Mouse (Mus musculus): Measurements from ENCODE around the gene C330007P06Rik. TPM values are rescaled to one million over a fixed set of nuclear protein-coding genes. Genes with fewer than 3 reads are reported as not detected.
A peak's percentile ranks its signal among the peaks of the same experiment; 100 is the strongest.

C330007P06Rik gene
- 12.2 and 13.4 TPM in 2 replicates for polyA plus RNA-seq (2015; fragmentation: Nextera tagmentation; extraction: Ambion mirVana)

DNA sequence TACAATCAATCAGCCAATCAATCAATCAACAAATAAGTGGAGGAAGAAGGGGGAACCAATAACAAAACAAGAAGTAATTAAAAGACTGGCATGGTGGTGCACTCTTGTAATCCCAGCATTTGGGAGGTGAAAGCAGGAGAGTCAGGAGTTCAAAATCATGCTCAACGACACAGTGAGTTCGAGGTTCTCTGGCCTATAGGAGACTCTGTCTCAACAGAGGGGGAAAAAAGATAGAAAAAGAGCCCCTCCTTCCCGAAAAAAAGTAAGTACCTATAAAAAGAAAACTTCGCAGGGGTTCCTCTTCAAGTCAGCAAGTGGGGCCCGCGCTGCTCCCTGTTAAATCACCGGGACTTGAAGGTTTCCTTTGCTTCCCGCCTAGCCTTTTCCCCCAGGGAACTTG lies at the start of gene C330007P06Rik, which contains the start of gene Ube2a:
TSS of gene C330007P06Rik (minus strand) at position 347 of the 400 bp plus-strand sequence.
TSS of gene Ube2a (plus strand) at position 136 of the 400 bp plus-strand sequence.
- H3K27ac ChIP-seq (ENCODE audit: low read length) = peak within 1 kb of the TSS; percentile 59; the same call in 1 of the 2 replicates
- WGBS (ENCODE audit: insufficient replicate concordance) = 18% methylated on average over 8 of the region's 8 CpGs
- H3K27me3 ChIP-seq (ENCODE audit: control insufficient read depth, insufficient read depth, low read depth, low read length) = no peaks in the 10 kb centered on the region
- no peak; the same call in 1 of the 2 replicates for ATAC-seq (ENCODE audit: low read depth)
- peaks cover 6% of the 10 kb centered on the region; the same call in 1 of the 2 replicates for H3K4me1 ChIP-seq (ENCODE audit: control insufficient read depth, low read depth, low read length)
- peak within 1 kb of the TSS; percentile 87 for H3K4me3 ChIP-seq (ENCODE audit: low read depth, low read length)
- H3K9ac ChIP-seq (ENCODE audit: low read depth, low read length) = peak within 1 kb of the TSS; percentile 88
- no peaks in the 10 kb centered on the region; the same call in 1 of the 2 replicates for H3K36me3 ChIP-seq (ENCODE audit: control insufficient read depth, insufficient read depth)
- H3K4me2 ChIP-seq (ENCODE audit: low read depth, low read length) = peak within 1 kb of the TSS; percentile 68
- H3K9me3 ChIP-seq (replicated peaks; ENCODE audit: control insufficient read depth, low read length) = no peaks in the 10 kb centered on the region

DNA sequence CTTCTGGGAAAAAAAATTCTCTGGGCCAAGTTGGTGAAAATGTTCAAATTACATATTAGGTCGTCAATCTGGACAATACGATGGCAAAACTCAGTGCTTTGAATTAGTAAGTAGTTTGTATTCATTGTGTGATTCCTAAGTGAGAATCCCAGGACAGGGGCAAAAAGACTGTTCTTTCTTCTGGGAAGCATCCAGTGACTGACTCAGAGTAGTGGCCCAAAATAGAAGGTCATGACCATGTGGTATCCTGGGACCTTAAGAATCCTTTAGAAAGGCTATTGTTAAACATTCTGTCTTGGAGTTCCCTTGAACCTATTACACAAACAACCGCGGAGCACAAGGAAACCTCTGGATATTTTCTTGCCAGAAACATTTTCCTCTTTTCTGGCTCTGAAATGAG lies 47.4 kb upstream of the C330007P06Rik start:
- Histone ChIP-seq H3K9me3 (replicated peaks; ENCODE audit: control insufficient read depth, low read length) (no peaks in the 10 kb centered on the region), H3K27ac (ENCODE audit: low read length) (no peak overlapping the region), H3K4me1 (ENCODE audit: control insufficient read depth, low read depth, low read length) (no peaks in the 10 kb centered on the region), H3K4me3 (ENCODE audit: low read depth, low read length) (no peak overlapping the region), H3K36me3 (ENCODE audit: control insufficient read depth, insufficient read depth) (no peaks in the 10 kb centered on the region), H3K9ac (ENCODE audit: low read depth, low read length) (no peak overlapping the region), H3K27me3 (ENCODE audit: control insufficient read depth, insufficient read depth, low read depth, low read length) (no peaks in the 10 kb centered on the region), H3K4me2 (ENCODE audit: low read depth, low read length) (no peak overlapping the region)
- ATAC-seq (ENCODE audit: low read depth) = no peak
- WGBS (ENCODE audit: insufficient replicate concordance) = 62% methylated on average over 4 of the region's 4 CpGs

DNA sequence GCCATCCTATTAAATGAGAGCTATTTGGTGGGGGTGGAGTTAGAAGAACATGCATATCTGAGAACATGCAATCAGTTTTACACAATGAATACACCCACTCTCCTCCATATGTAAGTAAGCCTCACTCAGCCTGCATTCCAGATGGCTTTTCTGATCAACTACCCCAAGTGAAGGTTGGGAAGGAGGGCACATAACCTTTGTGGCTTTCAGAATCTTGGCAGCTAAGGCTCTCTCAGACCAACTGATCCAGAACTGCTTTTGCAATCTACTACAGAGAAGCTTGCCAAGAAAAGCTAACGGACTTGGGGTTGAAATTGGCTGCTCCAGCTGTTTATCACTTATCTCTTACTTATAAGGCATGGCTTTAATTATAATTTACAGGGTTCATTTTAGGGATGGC lies 43.8 kb upstream of the C330007P06Rik start:
- no peaks in the 10 kb centered on the region for H3K27me3 ChIP-seq (ENCODE audit: control insufficient read depth, insufficient read depth, low read depth, low read length)
- ATAC-seq (ENCODE audit: low read depth) = no peak
- H3K9me3 ChIP-seq (replicated peaks; ENCODE audit: control insufficient read depth, low read length) = no peaks in the 10 kb centered on the region
- no peak overlapping the region for H3K27ac ChIP-seq (ENCODE audit: low read length)
- no peaks in the 10 kb centered on the region for H3K4me1 ChIP-seq (ENCODE audit: control insufficient read depth, low read depth, low read length)
- 51% methylated on average over 1 of the region's 1 CpGs for WGBS (ENCODE audit: insufficient replicate concordance)
- H3K36me3 ChIP-seq (ENCODE audit: control insufficient read depth, insufficient read depth) = no peaks in the 10 kb centered on the region
- H3K9ac ChIP-seq (ENCODE audit: low read depth, low read length) = no peak overlapping the region
- H3K4me2 ChIP-seq (ENCODE audit: low read depth, low read length) = no peak overlapping the region
- no peak overlapping the region for H3K4me3 ChIP-seq (ENCODE audit: low read depth, low read length)

DNA sequence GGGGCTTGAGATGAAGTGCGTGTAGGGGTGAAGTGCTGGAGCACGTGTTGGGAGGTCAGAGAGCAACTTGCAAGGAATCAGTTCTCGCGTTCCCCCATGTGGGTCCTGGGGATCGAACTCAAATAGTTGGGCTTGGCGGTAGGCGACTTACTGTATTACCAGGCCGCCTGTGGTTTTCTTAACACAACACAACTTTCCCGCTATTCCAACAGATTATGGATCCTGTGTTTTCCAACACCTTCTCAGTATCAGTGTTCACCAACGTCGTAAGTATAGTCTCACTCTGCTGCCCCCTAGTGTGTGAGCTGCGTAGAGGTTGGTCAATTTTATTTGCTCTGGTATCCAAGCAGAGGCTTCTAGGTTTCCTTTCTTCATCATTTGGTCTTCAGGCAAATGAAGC lies 37.4 kb upstream of the C330007P06Rik start:
- Histone ChIP-seq H3K27ac (ENCODE audit: low read length) (no peak overlapping the region), H3K4me1 (ENCODE audit: control insufficient read depth, low read depth, low read length) (no peaks in the 10 kb centered on the region), H3K4me2 (ENCODE audit: low read depth, low read length) (no peak overlapping the region), H3K9me3 (replicated peaks; ENCODE audit: control insufficient read depth, low read length) (no peaks in the 10 kb centered on the region), H3K27me3 (ENCODE audit: control insufficient read depth, insufficient read depth, low read depth, low read length) (no peaks in the 10 kb centered on the region), H3K9ac (ENCODE audit: low read depth, low read length) (no peak overlapping the region), H3K4me3 (ENCODE audit: low read depth, low read length) (no peak overlapping the region), H3K36me3 (ENCODE audit: control insufficient read depth, insufficient read depth) (no peaks in the 10 kb centered on the region)
- no peak for ATAC-seq (ENCODE audit: low read depth)
- WGBS (ENCODE audit: insufficient replicate concordance) = 49% methylated on average over 12 of the region's 12 CpGs

DNA sequence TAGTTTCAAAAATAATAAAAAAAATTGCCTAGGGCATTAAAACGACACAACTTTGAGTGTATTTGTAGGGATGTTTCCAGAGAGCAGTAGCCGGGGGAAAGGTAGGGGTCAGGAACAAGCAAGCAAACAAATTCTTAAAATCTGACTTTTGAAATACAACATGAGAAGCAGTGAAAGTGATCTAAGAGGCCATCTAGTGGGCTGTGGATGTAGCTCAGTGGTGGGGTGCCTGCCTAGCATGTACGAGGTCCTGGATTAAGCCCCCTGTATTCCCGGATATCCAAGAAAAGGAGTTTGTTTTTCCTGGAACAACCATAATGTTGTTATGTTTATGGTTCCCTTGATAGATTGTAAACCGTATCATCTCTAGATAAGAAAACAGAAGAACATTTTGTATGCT lies 32.6 kb upstream of the C330007P06Rik start:
- 26% methylated on average over 5 of the region's 5 CpGs for WGBS (ENCODE audit: insufficient replicate concordance)

DNA sequence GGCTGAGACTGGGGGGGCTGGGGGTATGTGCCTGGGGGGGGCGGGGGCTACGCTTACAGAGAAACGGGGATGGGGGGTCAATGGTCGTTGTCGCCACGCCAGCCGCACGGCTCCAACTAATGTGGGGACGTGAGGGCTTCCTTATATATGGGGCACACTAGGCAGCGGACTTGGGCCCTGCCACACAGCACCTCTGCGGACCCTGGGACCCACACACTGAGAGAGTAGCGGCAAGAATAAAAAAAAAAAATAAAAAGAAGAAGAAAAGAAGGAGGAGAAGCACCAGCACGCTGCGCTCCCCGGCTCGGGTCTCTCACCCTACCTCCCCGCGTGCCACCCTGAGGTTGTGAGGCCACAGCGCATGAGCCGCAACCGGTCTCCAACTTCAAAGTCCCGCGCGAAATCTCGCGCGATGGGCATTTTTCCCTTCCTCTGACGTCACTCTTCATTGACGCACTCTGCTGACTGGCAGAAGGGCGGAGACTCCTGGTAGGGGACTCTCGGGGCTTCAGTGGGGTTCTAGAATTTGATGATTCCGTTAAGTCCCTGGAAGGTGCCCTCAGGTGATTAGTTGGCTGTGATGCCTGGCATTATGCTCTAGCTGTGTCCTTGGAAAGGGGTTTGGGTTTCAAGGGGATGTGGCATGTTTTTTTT lies 29.3 kb upstream of the C330007P06Rik start:
- Histone ChIP-seq H3K27ac (ENCODE audit: low read length) (peak overlapping the region; percentile 48), H3K4me2 (ENCODE audit: low read depth, low read length) (peak overlapping the region; percentile 75), H3K27me3 (ENCODE audit: control insufficient read depth, insufficient read depth, low read depth, low read length) (no peaks in the 10 kb centered on the region), H3K9ac (ENCODE audit: low read depth, low read length) (peak overlapping the region; percentile 72), H3K36me3 (ENCODE audit: control insufficient read depth, insufficient read depth) (no peaks in the 10 kb centered on the region), H3K4me1 (ENCODE audit: control insufficient read depth, low read depth, low read length) (peaks cover 6% of the 10 kb centered on the region; the same call in 1 of the 2 replicates), H3K4me3 (ENCODE audit: low read depth, low read length) (peak overlapping the region; percentile 72), H3K9me3 (replicated peaks; ENCODE audit: control insufficient read depth, low read length) (no peaks in the 10 kb centered on the region)
- peak; percentile 95 for ATAC-seq (ENCODE audit: low read depth)
- WGBS (ENCODE audit: insufficient replicate concordance) = 12% methylated on average over 32 of the region's 32 CpGs

More for the DNA sequence above, 32.6 kb upstream of the C330007P06Rik start:
- Histone ChIP-seq H3K27ac (ENCODE audit: low read length) (no peak overlapping the region), H3K9ac (ENCODE audit: low read depth, low read length) (no peak overlapping the region), H3K4me3 (ENCODE audit: low read depth, low read length) (no peak overlapping the region), H3K9me3 (replicated peaks; ENCODE audit: control insufficient read depth, low read length) (no peaks in the 10 kb centered on the region), H3K4me1 (ENCODE audit: control insufficient read depth, low read depth, low read length) (peaks cover 6% of the 10 kb centered on the region; the same call in 1 of the 2 replicates), H3K27me3 (ENCODE audit: control insufficient read depth, insufficient read depth, low read depth, low read length) (no peaks in the 10 kb centered on the region), H3K36me3 (ENCODE audit: control insufficient read depth, insufficient read depth) (no peaks in the 10 kb centered on the region), H3K4me2 (ENCODE audit: low read depth, low read length) (no peak overlapping the region)
- ATAC-seq (ENCODE audit: low read depth) = no peak

DNA sequence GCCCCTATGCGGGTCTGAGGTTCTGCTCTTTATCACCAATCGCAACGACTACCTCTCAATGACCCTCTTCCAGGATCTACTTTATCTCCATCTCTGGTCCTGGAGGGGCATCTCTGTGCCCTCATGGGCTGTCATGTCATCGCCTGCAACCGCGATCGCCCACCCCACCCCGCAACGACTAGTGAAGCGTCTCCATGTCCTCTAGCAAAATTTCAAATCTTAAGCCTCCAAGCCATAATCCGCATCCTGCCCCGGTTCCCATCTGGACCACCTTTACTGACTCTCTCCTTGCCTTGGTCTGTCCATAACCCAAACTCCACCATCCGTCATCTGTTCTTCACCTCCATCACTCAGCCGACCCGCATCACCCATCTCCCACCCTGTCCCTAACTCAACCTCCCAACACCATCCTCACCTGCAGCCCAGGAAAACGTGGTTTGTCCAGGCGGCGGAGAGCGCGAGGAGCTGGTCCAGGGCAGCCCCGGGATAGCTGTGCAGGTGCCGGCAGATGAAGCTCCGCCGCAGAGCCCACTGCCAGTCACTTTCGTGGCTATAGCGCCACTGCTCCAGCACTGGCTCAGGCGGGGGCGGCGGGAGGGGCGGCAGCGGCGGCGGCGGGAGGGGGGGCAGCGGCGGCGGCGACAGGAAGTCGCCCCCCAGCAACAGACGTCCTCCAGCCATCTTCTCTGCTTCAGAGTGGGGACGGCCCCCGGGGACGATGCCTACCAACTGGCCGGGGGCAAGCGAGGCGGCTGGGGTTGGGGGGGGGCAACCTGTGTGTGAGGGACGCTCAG lies 28.6 kb upstream of the C330007P06Rik start, which contains the start of gene Nkrf:
TSS of gene Nkrf (minus strand) at position 579 of the 794 bp plus-strand sequence.
- ATAC-seq (ENCODE audit: low read depth) = peak; percentile 51
- Histone ChIP-seq H3K27me3 (ENCODE audit: control insufficient read depth, insufficient read depth, low read depth, low read length) (no peaks in the 10 kb centered on the region), H3K36me3 (ENCODE audit: control insufficient read depth, insufficient read depth) (no peaks in the 10 kb centered on the region), H3K27ac (ENCODE audit: low read length) (peak within 1 kb of the TSS; percentile 48), H3K9me3 (replicated peaks; ENCODE audit: control insufficient read depth, low read length) (no peaks in the 10 kb centered on the region), H3K4me2 (ENCODE audit: low read depth, low read length) (peak within 1 kb of the TSS; percentile 75), H3K9ac (ENCODE audit: low read depth, low read length) (peak within 1 kb of the TSS; percentile 72), H3K4me1 (ENCODE audit: control insufficient read depth, low read depth, low read length) (peaks cover 6% of the 10 kb centered on the region; the same call in 1 of the 2 replicates), H3K4me3 (ENCODE audit: low read depth, low read length) (peak within 1 kb of the TSS; percentile 72)
- WGBS (ENCODE audit: insufficient replicate concordance) = 12% methylated on average over 47 of the region's 47 CpGs

DNA sequence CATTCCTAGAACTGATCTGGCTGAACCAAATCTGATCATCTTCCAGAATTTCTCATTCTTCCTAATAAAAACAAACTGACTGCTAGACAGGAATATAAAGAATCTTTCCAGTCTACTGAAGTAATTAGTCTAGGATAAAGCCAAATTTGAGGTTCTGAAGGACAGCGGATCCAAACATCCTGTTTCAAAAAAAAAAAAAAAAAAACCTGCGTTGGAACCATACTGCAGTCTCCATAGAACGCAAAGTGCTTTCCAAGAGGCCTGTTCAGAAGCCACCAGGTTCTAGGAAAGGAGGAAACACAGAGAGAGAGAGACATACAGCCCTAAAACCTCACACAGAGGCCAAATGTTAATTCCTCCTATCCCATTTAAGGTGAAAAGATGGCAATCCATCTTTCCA lies 27.7 kb upstream of the C330007P06Rik start:
- no peaks in the 10 kb centered on the region for H3K27me3 ChIP-seq (ENCODE audit: control insufficient read depth, insufficient read depth, low read depth, low read length)
- WGBS (ENCODE audit: insufficient replicate concordance) = 31% methylated on average over 3 of the region's 3 CpGs

More for the DNA sequence above, 27.7 kb upstream of the C330007P06Rik start:
- peak overlapping the region; percentile 75 for H3K4me2 ChIP-seq (ENCODE audit: low read depth, low read length)
- no peaks in the 10 kb centered on the region for H3K36me3 ChIP-seq (ENCODE audit: control insufficient read depth, insufficient read depth)
- peaks cover 6% of the 10 kb centered on the region; the same call in 1 of the 2 replicates for H3K4me1 ChIP-seq (ENCODE audit: control insufficient read depth, low read depth, low read length)
- H3K9ac ChIP-seq (ENCODE audit: low read depth, low read length) = no peak overlapping the region
- H3K9me3 ChIP-seq (replicated peaks; ENCODE audit: control insufficient read depth, low read length) = no peaks in the 10 kb centered on the region
- no peak overlapping the region for H3K27ac ChIP-seq (ENCODE audit: low read length)
- peak overlapping the region; percentile 72 for H3K4me3 ChIP-seq (ENCODE audit: low read depth, low read length)
- ATAC-seq (ENCODE audit: low read depth) = no peak

Measured in liver, embryonic 16.5 days (tissue).